Mouse (Mus musculus) adrenal gland, adult 18-20 months (tissue): ENCODE results near the gene Myo3b. TPM values are rescaled to one million over a fixed set of nuclear protein-coding genes. Genes with fewer than 3 reads are reported as not detected.

Experiments used
- DNase-seq, 2 experiments: peaks; one replicate each; pipeline ENCODE4 v3.0.0; 2021 to 2022; ENCODE audit warnings: low spot score in 2 of 2
- total RNA-seq, 2 experiments: library from RNA; stranded (reverse); gene quantifications; 1 replicate in 1 of 2; 2 replicates in 1 of 2; pipeline ENCODE4 v1.2.3; 2021

Myo3b gene
- total RNA-seq, 2 experiments from 2014 or later = not detected

DNA sequence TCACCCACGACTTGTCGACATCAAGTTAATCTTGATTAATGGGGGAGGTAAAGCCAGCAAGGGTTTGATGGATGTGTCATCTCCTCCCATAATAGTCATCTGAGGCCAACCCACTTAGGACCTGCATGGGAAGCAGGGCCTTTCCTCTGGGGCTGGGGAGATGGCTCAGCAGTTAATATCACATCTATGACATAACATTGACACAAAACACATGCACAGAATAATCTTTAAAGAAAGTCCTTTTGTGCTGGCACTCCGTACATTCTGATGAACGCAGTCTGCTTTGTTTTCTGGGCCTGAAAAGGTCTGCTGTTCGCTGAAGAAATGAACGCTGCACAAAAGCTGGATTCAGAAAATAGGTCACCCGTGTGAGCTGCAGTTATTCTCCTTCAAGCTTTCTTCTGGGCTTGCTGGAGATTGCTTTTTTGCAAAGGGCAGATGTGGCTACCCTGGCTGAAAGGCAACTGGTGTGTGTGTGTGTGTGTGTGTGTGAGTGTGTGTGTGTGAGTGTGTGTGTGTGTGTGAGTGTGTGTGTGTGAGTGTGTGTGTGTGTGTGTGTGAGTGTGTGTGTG, 26.9 kb downstream of the Myo3b start:
- DNase-seq = no peak

- DNase-seq = no peak
Observed at GRCm38 (mm10) chr2:70066338-70067022, 27.6 kb downstream of the Myo3b start.

DNA sequence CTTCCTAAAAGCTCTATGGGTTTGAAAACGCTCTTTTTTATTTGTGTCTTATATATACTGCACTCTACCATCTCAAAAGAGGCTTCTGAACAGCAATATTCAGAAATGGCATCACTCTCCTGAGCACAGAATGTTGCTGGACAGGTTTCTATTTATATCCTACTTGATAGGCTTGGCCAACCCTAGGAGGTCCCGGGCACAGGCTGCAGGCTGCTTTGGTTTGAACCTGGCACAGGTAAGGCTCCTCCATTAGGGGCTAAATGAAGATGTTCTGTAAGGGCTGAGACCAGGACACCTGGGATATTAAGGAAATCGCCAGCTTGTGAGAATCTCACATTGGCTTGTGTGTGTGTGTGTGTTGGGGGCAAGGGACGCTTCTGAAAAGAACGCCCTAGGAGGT, 30.9 kb downstream of the Myo3b start:
- no peak for DNase-seq

GRCm38 (mm10) chr2:70083444-70084020, 44.6 kb downstream of the Myo3b start:
- DNase-seq = no peak

- no peak for DNase-seq
Observed at GRCm38 (mm10) chr2:70091261-70091660, 52.3 kb downstream of the Myo3b start.

DNA sequence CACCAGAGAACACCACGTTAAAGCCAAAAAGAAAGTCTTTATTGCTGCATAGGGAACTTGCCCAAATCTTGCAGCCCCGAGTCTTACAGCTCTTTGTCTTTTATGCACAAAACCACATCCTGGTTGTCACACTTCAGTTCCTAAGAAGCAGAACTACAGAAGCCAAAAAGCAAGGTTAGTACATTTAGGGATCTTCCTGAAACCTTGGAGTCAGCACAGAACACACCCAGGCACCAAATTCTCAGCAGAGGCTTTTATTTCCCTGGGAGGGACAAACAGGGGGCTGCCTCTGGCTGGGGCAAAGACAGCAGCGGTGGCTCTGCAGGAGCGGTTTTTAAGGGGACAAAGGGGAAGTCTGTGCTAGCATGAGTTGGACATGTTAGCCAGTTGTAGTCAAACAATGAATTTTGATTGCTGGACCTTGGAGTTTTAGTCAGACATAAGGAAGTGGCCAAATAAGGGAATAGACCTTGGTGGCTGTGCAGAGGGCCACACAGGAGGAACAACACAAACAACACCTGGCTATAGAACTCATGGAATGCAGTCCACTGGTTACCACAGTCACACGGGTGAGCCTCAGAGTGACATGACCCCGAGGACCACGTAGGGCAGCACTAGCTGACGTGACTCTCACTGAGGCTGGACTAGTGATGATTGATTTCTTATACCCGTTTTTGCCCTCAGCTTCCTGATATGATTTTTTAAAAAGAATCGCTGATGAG, 53.0 kb downstream of the Myo3b start:
- no peak for DNase-seq

GRCm38 (mm10) chr2:70092665-70093064, 53.7 kb downstream of the Myo3b start:
- no peak for DNase-seq

DNA sequence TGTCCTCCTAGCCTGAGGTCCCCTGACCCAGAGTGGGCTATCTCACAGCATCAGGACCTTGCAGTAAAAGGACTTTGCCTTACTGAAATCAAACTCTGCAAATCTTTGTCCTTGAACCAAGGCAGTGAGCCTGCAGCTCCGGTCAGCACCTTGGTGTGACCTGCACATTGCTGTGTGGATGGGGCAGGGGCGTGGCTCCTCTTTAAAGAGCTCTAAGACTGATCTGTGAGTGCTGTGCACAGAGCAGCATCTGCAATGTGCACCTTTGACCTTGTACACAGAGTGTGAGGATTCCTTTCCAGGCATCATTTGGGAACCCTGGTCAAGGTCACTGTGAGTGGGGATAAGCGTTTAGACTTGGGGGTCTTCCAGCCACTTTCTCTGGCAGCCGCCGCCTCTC, 55.5 kb downstream of the Myo3b start:
- no peak for DNase-seq

- DNase-seq = no peak
Observed at GRCm38 (mm10) chr2:70097229-70098095, 58.5 kb downstream of the Myo3b start.

DNA sequence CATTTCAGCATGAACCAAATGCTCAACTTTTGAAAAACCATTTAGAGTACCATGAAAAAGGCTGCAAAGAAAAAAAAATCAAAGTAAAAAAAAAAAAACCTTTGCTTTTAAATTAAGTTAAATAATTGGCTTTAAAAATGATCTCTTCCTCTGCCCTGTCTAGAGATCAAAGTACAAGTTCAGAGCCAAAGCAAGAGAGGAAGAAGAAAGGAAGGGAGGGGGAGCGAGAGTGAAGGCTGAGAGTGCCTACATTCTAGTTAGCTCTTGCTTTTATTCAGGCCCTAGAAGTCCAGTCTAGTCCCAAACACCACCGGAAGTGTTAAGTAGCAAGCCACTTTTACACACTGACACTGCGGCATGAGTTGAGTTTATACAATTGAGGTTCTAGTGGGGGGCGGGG, 60.5 kb downstream of the Myo3b start:
- no peak for DNase-seq

DNA sequence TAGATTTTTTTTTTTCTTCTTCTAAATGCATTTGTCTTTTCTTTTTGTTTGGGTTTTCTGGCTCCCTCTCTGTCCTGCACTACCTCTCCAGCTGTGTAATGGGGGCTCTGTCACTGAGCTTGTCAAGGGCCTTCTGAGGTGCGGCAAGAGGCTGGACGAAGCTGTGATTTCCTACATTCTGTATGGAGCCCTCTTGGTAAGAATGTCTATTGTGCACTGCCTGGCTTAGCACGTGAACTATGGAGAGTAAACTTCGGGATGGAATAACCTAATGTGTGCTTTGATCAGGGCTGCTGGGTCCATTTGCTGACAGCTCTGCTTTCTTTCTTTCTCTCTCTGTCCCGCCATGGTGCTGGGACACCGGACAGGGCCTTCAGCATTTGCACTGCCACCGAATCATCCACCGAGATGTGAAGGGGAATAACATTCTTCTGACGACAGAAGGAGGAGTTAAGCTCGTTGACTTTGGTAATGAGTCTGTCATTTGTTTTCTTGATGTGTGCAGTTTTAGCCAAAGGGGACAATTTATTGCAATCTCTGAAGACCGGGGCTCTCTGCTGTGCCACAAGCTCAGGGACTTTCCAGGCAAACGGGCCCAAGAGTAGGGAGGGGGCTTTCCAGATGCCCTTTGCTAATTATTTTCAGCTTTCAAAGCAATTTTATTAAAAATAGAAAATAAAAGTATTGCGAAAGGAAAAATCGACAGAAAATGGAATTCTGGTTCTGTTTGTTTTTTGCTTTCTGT, 66.5 kb downstream of the Myo3b start:
- DNase-seq = no peak

DNA sequence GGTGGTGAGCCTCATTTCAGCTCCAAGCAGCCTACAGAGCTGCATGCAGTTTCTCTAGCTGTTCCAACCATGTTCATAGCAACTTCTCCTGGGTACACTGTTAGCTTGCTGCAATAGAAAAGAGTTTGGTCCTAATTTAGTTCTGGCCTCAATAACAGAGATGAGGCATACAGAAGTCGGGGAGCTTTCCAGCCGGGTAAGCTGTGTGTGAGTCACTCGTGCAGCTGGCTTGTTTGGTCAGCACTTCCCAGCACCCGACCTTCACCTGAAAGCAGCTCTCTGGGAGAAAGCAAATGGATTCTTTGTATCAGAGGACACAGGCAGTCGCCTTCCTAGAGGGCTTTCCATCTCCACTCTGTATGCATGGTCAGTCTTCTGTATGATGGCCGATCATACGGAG, 70.1 kb downstream of the Myo3b start:
- DNase-seq = peak in 1 of 2 experiments; percentile 34

- DNase-seq = no peak
Observed at GRCm38 (mm10) chr2:70113798-70114782, 75.2 kb downstream of the Myo3b start.

DNA sequence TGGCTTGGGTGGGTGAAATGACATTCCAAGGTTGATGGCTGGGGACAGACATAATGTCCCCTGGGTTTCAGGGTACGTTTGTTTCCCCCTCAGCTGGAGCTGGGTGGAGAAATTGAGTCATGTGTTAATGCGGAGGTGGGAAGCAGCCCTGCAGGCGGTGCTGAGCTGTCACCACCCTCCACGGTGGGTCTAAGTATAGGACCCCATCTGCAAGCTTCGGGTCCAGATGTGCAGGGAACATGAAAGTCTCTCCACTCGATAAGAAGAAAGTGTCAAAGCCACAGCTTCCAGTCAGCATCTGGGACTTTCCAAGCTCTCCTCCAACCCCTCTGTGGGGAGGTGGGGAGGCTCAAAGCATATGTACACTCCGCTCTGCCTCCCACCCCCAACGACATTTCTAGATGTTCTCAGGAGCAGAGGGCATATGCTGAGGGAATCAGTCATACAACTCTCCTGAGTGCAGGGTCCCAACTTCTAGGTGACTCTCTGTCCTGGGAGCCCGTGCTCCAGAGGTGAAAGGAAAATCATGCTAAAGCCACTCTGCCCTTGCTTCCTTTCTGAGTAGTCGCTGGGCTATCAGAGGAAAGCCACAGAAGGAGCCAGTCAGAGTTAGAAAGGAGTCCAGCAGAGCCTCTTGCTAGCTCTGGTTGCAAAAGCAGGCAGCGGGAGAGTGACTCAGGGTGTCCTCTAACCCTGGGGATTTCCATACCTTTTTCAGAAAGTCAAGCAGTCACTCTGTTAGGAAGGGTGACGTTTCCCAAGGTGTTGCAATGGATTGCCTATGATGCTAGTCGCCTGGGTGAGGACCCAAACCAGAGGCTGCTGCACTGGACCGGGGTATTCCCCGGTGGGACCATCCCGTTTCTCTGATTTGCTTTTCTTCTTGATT, 79.7 kb downstream of the Myo3b start:
- DNase-seq = no peak

- no peak for DNase-seq
Observed at GRCm38 (mm10) chr2:70119265-70119663, 80.3 kb downstream of the Myo3b start.

GRCm38 (mm10) chr2:70126330-70126729, 87.4 kb downstream of the Myo3b start:
- no peak for DNase-seq

DNA sequence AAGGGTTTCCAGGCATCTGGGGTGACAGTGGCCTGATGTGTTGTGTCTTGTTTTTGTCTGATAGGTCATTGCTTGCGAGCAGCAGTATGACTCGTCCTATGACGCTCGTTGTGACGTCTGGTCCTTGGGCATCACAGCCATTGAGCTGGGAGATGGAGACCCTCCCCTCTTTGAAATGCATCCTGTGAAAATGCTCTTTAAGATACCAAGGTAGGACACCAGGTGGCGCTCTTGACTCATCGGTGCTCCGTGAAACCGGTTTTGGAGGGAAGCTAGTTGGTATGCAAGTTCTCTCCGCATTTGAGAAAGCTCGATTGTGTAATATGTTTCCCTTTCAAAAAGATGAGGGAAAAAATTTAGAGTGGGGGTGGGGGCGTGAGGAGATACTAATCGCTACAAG, 87.9 kb downstream of the Myo3b start:
- peak; percentile 76 to 80 for DNase-seq
